Mouse (Mus musculus): ENCODE measurements around the gene Emp3.
"Not testable (repeated sequence)": the region's sequence is repeated elsewhere in the genome, so short reads cannot be mapped to it uniquely, and the experiment has no call there.

Gene Emp3

GRCm38 (mm10) chr7:45921242-45921621, at the start of gene Emp3:
TSS of gene Emp3 (minus strand) at chr7:45921404.
- no peak for DNase-seq (ENCODE audit: low spot score in 2 of 2)

- DNase-seq (ENCODE audit: low spot score in 2 of 2) = no peak
Measured at GRCm38 (mm10) chr7:45956611-45957010, 35.4 kb upstream of the Emp3 start.

- no peak for DNase-seq (ENCODE audit: low spot score in 2 of 2)
Measured at GRCm38 (mm10) chr7:45949061-45949460, 27.9 kb upstream of the Emp3 start.

- not testable (repeated sequence) for DNase-seq (ENCODE audit: low spot score in 2 of 2)
Measured at GRCm38 (mm10) chr7:45943280-45943679, 22.1 kb upstream of the Emp3 start.

GRCm38 (mm10) chr7:45941986-45942385, 20.8 kb upstream of the Emp3 start:
- no peak for DNase-seq (ENCODE audit: low spot score in 2 of 2)

GRCm38 (mm10) chr7:45939836-45940235, 18.6 kb upstream of the Emp3 start:
- no peak for DNase-seq (ENCODE audit: low spot score in 2 of 2)

- DNase-seq (ENCODE audit: low spot score in 2 of 2) = no peak
Measured at GRCm38 (mm10) chr7:45935114-45935513, 13.9 kb upstream of the Emp3 start.

GRCm38 (mm10) chr7:45933766-45934165, 12.6 kb upstream of the Emp3 start:
- not testable (repeated sequence) for DNase-seq (ENCODE audit: low spot score in 2 of 2)

GRCm38 (mm10) chr7:45929688-45930087, 8.5 kb upstream of the Emp3 start:
- DNase-seq (ENCODE audit: low spot score in 2 of 2) = no peak

GRCm38 (mm10) chr7:45928626-45929295, 7.6 kb upstream of the Emp3 start:
- no peak for DNase-seq (ENCODE audit: low spot score in 2 of 2)

- no peak for DNase-seq (ENCODE audit: low spot score in 2 of 2)
Measured at GRCm38 (mm10) chr7:45924429-45924816, 3.2 kb upstream of the Emp3 start.

- no peak for DNase-seq (ENCODE audit: low spot score in 2 of 2)
Measured at GRCm38 (mm10) chr7:45923762-45924428, 2.7 kb upstream of the Emp3 start, which contains the start of gene Ccdc114. TSS of gene Ccdc114 (plus strand) at chr7:45924072.

- DNase-seq (ENCODE audit: low spot score in 2 of 2) = peak; percentile 84 to 87
Measured at GRCm38 (mm10) chr7:45922928-45923761, 1.9 kb upstream of the Emp3 start.

GRCm38 (mm10) chr7:45921950-45922600, 871 bp upstream of the Emp3 start:
- no peak for DNase-seq (ENCODE audit: low spot score in 2 of 2)

- DNase-seq (ENCODE audit: low spot score in 2 of 2) = no peak
Measured at GRCm38 (mm10) chr7:45920583-45921241, 492 bp downstream of the Emp3 start.

GRCm38 (mm10) chr7:45919761-45920160, 1.4 kb downstream of the Emp3 start:
- no peak for DNase-seq (ENCODE audit: low spot score in 2 of 2)

- DNase-seq (ENCODE audit: low spot score in 2 of 2) = no peak
Measured at GRCm38 (mm10) chr7:45919083-45919671, 2.0 kb downstream of the Emp3 start.

- no peak for DNase-seq (ENCODE audit: low spot score in 2 of 2)
Measured at GRCm38 (mm10) chr7:45917926-45918325, 3.3 kb downstream of the Emp3 start.

- DNase-seq (ENCODE audit: low spot score in 2 of 2) = no peak
Measured at GRCm38 (mm10) chr7:45917004-45917704, 4.0 kb downstream of the Emp3 start.

All from frontal cortex, postnatal 25 days (tissue).